Mouse (Mus musculus): ENCODE results near the gene Dnajc7.

DNA sequence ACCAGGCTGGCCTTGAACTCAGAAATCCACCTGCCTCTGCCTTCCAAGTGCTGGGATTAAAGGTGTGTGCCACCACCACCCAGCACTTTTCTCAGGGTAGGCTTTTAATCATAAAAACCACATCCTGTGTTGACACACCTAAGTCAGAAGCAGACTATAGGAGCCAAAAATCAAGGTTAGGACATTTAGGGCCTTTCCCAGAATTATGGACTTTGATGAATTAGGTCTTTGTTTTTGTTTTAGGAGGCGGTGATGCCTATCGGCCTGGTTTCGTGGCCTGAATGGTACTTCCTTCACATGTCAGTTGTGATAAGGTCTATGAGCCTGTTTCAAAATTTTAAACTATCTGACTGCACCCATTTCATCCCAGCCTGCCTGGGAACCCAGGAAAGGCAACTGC, 45.8 kb downstream of the Dnajc7 start:
- TF ChIP-seq POLR2A (IDR thresholded peaks at IDR 0.05; ENCODE audit: extremely low read depth, insufficient read depth, low read length) = no peak
- no peak for TF ChIP-seq CTCF (IDR thresholded peaks at IDR 0.05; ENCODE audit: extremely low read depth, insufficient read depth, low read length)
